Mouse (Mus musculus) T-helper 1 cell (primary cell): ENCODE measurements around the gene Dsn1.

Experiments
- in situ Hi-C: fragments of 300-600 bp; cut with MboI, MseI; formaldehyde crosslinking; loops from one replicate; pipeline ENCODE4 v1.15.1; 2025; ENCODE audit warnings: high pct_unique_total_duplicates

The Dsn1 gene

GRCm38 (mm10) chr2:157006511-157007233 lies at the start of gene Dsn1:
Gene Dsn1 (minus strand): TSS chr2:157007154.
- in situ Hi-C loops, result no loop called here

DNA sequence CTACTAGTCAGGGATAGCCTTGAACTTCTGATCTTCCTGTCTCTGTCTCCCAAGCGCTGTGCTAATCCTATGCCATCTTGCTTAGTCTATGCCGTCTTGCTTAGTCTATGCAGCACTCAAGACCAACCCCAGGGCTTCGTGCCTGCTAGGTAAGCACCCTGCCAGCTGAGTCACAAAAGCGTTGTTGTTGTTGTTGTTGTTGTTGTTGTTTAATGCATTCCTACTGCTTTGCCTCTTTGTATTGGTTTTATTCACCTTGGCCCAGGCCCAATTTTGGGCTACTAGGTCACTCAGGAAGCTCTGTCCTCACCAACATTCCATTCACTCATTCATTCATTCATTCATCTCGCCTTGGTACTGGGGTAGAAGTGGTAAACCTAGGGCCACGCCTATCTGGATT lies 48.8 kb upstream of the Dsn1 start:
- in situ Hi-C loops, result loop anchor here (10.0 kb wide), 1 partner anchor 611 kb away; no protein-coding TSS in a partner anchor

GRCm38 (mm10) chr2:157054816-157055215 lies 47.9 kb upstream of the Dsn1 start:
- in situ Hi-C loops, result loop anchor here (10.0 kb wide), 1 partner anchor 610 kb away; no protein-coding TSS in a partner anchor

- in situ Hi-C loops, result loop anchor here (10.0 kb wide), 1 partner anchor 609 kb away; no protein-coding TSS in a partner anchor
Measured at GRCm38 (mm10) chr2:157054297-157054696, 47.3 kb upstream of the Dsn1 start.

GRCm38 (mm10) chr2:157053787-157054186 lies 46.8 kb upstream of the Dsn1 start:
- in situ Hi-C loops, result loop anchor here (10.0 kb wide), 1 partner anchor 609 kb away; no protein-coding TSS in a partner anchor

DNA sequence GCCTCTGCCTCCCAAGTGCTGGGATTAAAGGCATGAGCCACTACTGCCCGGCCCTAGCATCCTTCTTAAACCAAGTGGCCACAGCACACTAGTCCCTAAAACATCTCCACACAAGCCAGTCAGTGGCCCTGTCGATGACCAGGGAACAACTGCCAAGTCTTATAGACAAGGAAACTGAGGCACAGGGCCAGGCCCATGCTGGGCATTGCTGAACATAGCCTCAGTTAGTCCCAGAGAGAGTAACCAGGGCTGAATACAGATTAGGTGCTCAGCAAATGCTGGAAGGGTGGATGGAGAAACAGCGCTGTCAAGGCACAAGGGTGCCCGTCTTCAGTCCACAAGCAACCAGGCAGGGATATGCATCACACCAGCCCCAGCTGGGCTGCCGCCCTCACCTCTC lies 46.2 kb upstream of the Dsn1 start:
- in situ Hi-C loops, result loop anchor here (10.0 kb wide), 1 partner anchor 608 kb away; no protein-coding TSS in a partner anchor

- in situ Hi-C loops, result loop anchor here (10.0 kb wide), 1 partner anchor 608 kb away; no protein-coding TSS in a partner anchor
Measured at GRCm38 (mm10) chr2:157052448-157052847, 45.5 kb upstream of the Dsn1 start.

DNA sequence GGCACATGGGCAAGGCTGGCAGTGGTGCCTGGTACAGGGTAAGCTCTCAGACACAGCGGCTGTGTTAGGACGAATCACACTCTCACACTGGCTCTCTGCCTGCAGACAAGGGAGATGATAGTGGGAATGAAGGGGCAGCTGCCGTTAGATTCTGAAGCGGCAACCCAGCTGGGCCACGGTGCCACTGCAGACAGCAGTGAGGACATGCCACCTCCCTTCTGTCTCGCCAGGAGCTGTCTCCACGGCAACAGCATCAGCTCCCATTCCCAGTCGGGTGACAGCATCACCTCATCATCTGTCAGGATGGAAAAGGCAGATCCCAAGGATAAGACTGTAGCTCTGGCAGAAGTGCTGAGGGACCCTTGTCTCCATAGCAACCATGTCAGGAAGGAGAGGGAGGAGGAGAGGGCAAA lies 42.9 kb upstream of the Dsn1 start:
- in situ Hi-C loops, result loop anchor here (10.0 kb wide), 1 partner anchor 605 kb away; no protein-coding TSS in a partner anchor

DNA sequence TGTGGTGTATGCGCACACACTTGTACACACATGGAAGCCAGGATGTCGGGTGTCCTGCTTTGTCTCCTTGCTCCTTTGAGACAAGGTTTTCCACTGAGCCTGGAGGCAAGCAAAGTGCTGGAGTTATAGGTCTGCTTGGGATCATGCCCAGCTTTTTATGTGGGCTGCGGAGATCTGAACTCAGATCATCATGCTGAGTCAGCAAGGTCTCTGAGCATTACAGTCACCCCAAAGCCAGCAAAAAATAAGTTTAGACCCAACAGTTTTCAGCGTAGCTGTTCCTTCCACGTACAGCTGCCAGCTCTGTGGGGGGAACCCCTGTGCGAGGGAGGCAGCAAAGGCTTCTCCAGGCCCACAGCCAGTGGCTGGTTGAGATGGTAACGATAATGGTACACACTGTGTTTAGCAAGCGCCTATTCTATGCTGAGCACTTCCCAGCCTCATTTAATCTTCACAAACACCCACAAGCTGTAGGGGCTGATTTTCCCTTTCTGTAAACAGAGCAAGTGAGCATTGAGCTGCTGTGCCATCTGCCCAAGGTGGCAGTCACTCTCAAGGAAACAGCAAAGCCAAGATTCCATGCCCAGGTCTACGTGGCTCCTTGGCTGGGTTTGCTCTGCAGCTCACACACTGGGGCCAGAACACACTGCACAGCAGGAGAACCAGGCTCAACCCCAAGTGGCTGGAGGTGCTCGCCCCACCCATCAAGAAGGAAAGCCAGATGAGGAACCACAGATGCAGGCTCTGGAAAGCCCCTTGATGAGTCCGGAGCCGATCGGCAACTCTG lies 41.6 kb upstream of the Dsn1 start:
- in situ Hi-C loops, result no loop called here

GRCm38 (mm10) chr2:157046956-157047355 lies 40.0 kb upstream of the Dsn1 start:
- in situ Hi-C loops, result no loop called here

- in situ Hi-C loops, result no loop called here
Measured at GRCm38 (mm10) chr2:157045932-157046331, 39.0 kb upstream of the Dsn1 start.

DNA sequence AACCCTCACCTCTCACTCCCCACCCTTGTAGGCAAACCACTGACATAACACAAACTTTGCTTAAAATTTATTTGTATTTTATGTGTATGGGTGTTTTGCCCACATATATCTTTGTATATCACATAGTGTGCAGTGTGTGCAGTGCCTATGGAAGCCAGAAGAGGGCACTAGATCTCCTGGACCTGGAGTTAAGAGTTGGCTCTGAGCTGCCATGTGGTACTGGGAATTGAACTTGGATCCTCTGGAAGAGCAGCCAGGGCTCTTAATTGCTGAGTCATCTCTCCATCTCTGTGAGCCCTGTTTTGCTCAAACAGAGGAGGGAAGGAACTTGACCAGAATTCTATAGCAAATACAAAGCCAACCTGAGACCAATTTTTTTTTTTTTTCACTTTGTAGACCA lies 37.0 kb upstream of the Dsn1 start:
- in situ Hi-C loops, result no loop called here

GRCm38 (mm10) chr2:157043556-157043955 lies 36.6 kb upstream of the Dsn1 start:
- in situ Hi-C loops, result no loop called here

GRCm38 (mm10) chr2:157041421-157041820 lies 34.5 kb upstream of the Dsn1 start:
- in situ Hi-C loops, result no loop called here

GRCm38 (mm10) chr2:157040649-157041046 lies 33.7 kb upstream of the Dsn1 start:
- in situ Hi-C loops, result no loop called here

GRCm38 (mm10) chr2:157039900-157040648 lies 33.1 kb upstream of the Dsn1 start:
- in situ Hi-C loops, result no loop called here

DNA sequence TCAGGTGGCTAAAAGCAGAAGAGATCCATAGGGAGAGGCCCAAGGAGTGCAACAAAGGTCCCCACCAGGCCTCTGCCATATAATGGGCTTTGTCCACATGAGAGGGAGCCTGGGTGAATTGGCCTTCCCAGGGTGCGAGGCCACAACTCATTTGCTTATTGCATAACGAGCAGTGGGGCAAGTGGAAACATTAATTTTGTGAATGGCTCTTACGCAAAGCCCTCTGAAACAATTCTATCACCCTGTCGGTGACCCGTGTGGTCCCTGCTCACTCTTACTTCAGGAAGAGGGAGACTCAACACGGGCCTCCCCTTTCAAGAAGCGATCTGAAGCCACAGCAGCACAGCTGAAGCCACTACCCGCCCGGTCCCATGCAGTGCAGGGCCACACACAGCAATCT lies 30.3 kb upstream of the Dsn1 start:
- in situ Hi-C loops, result no loop called here

DNA sequence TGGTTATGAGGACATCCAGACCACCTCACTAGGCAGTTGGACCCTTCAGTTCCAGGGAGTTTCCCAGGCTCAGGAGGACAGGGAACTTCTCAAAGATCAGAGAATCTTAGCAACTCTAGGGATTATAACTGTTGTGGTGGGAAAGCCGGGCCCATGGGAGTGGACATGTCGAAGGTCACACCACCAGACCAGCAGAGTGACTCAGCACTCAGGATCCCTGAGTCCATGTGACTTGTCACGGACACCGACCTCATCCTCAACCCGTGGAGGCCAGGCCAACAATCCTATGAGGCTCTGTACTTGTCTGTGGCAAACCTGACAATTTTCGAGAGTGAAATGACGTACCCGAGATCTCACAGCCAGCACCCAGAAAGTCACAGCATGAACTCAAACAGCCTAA lies 29.4 kb upstream of the Dsn1 start:
- in situ Hi-C loops, result no loop called here

- in situ Hi-C loops, result no loop called here
Measured at GRCm38 (mm10) chr2:157035371-157035770, 28.4 kb upstream of the Dsn1 start.

GRCm38 (mm10) chr2:157030804-157031203 lies 23.9 kb upstream of the Dsn1 start:
- in situ Hi-C loops, result no loop called here

DNA sequence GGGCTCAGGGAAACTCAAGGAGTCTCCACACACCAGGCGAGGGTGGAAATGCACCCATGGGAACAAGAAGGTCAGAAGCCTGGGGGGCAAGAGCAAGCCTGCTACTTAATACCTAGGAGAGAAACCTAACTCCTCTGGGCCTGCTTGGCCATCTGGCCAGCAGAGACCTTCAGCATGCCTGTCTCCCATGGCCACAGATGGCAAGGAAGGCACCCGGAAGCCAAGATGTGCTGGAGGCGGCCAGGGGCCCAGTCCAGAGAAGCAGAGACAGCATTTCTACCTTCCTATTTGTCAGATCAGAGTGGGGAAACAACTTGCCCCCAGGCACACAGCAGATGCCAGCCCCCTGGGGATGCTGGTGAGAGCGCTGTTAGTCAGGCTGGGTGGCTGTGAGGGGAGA lies 21.3 kb upstream of the Dsn1 start:
- in situ Hi-C loops, result no loop called here
